Comparison of ENCODE assay signal across 11 mouse cellular contexts in the genomic region with DNA sequence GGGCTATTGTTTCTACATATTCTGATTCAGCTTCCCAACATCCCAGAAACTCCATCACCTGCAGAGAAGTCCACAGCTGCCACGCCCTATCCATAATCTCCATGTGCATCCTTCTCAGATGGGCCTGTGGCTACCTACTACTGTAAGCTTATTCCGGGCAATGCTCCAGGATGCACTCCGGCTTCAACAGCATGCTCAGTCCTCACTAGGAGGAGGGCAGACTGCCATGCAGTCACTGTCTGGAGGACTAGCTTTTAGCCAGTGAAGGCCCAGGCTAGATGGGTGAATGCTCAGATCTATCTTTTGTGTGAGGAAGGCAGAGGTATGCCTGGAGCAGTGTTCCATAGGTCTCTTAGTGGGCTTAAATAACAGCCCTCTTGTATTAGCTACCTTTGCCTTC.
"Had no signal": no experiment of that assay in that cellular context is flagged by ENCODE, and none has a peak within 500 bp of the region (broad histone marks: within the 10 kb centered on the region; RNA-seq: fewer than 3 reads in every experiment).

No protein-coding gene starts in this region.

- DNase-seq: liver; liver, embryonic 13.5 days; liver, postnatal 0 days; lung, adult 18-20 months; lung, adult 2 months; lung, embryonic 14.5 days; lung, postnatal 10 days; lung, postnatal 14 days; lung, postnatal 36 days; lung, postnatal 4 days; midbrain, embryonic 14.5 days had no signal
